Mouse (Mus musculus): ENCODE results near the gene Prrx2. TPM values are rescaled to one million over a fixed set of nuclear protein-coding genes. Genes with fewer than 3 reads are reported as not detected.
"Not testable (repeated sequence)": the region's sequence is repeated elsewhere in the genome, so short reads cannot be mapped to it uniquely, and the experiment has no call there.

The Prrx2 gene
- polyA plus RNA-seq, 1 experiment, result not detected

- Histone ChIP-seq H3K27me3 (replicated peaks) (peaks cover 16% of the 10 kb centered on the region), H3K4me3 (replicated peaks) (peak overlapping the region; percentile 92), H3K36me3 (replicated peaks; ENCODE audit: low read length) (peaks cover 7% of the 10 kb centered on the region), H3K4me1 (peaks cover 53% of the 10 kb centered on the region), H3K9me3 (no peaks in the 10 kb centered on the region)
- no peak for TF ChIP-seq FLI1 (IDR thresholded peaks at IDR 0.05; ENCODE audit: low read length)
- TF ChIP-seq GATA1 (IDR thresholded peaks at IDR 0.05; ENCODE audit: borderline replicate concordance, low read length), result no peak
These were observed 94.2 kb downstream of the Prrx2 start for GRCm38 (mm10) chr2:30928893-30929482.

- no peaks in the 10 kb centered on the region for H3K9me3 ChIP-seq
- peak within 1 kb of the TSS; percentile 92 for H3K4me3 ChIP-seq (replicated peaks)
- peaks cover 57% of the 10 kb centered on the region for H3K4me1 ChIP-seq
- H3K27me3 ChIP-seq (replicated peaks), result peaks cover 13% of the 10 kb centered on the region
- TF ChIP-seq FLI1 (IDR thresholded peaks at IDR 0.05; ENCODE audit: low read length) (no peak), GATA1 (IDR thresholded peaks at IDR 0.05; ENCODE audit: borderline replicate concordance, low read length) (no peak)
- peaks cover 7% of the 10 kb centered on the region for H3K36me3 ChIP-seq (replicated peaks; ENCODE audit: low read length)
These were observed 94.8 kb downstream of the Prrx2 start, which contains the start of gene Ptges for GRCm38 (mm10) chr2:30929483-30930045. Gene Ptges, minus strand, starts transcription at chr2:30929863.

GRCm38 (mm10) chr2:30930846-30931245, 96.1 kb downstream of the Prrx2 start:
- H3K36me3 ChIP-seq (replicated peaks; ENCODE audit: low read length); H3K27me3 ChIP-seq (replicated peaks); H3K9me3 ChIP-seq; H3K4me3 ChIP-seq (replicated peaks): not testable (repeated sequence)
- H3K4me1 ChIP-seq, result peaks cover 48% of the 10 kb centered on the region

Other genes with a start within 250 kb of the Prrx2 start
- not detected in 2 replicates for gene Cstad, start 239.9 kb upstream of the Prrx2 start, polyA plus RNA-seq (2012; ENCODE audit: insufficient read depth, low replicate concordance)
- gene 1700001O22Rik, start 31.3 kb upstream of the Prrx2 start, polyA plus RNA-seq (2012; ENCODE audit: insufficient read depth, low replicate concordance), result not detected in 2 replicates
- 10.3 and 36.9 TPM in 2 replicates for gene Ntmt1, start 27.1 kb upstream of the Prrx2 start, polyA plus RNA-seq (2012; ENCODE audit: insufficient read depth, low replicate concordance)
- 14.8 and 21.5 TPM in 2 replicates for gene Asb6, start 4.6 kb upstream of the Prrx2 start, polyA plus RNA-seq (2012; ENCODE audit: insufficient read depth, low replicate concordance)
- 0.31 TPM in 1 of 2 replicates, not detected in the other for gene Ptges, start 94.9 kb downstream of the Prrx2 start, polyA plus RNA-seq (2012; ENCODE audit: insufficient read depth, low replicate concordance)
- 2.7 and 9.3 TPM in 2 replicates for gene Tor1b, start 118.0 kb downstream of the Prrx2 start, polyA plus RNA-seq (2012; ENCODE audit: insufficient read depth, low replicate concordance)
- 75.1 and 117 TPM in 2 replicates for gene Tor1a, start 133.0 kb downstream of the Prrx2 start, polyA plus RNA-seq (2012; ENCODE audit: insufficient read depth, low replicate concordance)
- gene BC005624, start 147.2 kb downstream of the Prrx2 start, polyA plus RNA-seq (2012; ENCODE audit: insufficient read depth, low replicate concordance), result 17.7 TPM in 1 of 2 replicates, not detected in the other
- 8.0 and 25.0 TPM in 2 replicates for gene Usp20, start 147.3 kb downstream of the Prrx2 start, polyA plus RNA-seq (2012; ENCODE audit: insufficient read depth, low replicate concordance)

Data from megakaryocyte, embryonic 14.5 days (primary cell).